Mouse (Mus musculus) kidney, adult 2 months (tissue): ENCODE measurements around the gene Cd96. TPM values are rescaled to one million over a fixed set of nuclear protein-coding genes. Genes with fewer than 3 reads are reported as not detected.

Experiments used
- DNase-seq: peaks from one replicate; pipeline ENCODE4 v3.0.0; 2021
- H3K27ac ChIP-seq: fragments of 200-500 bp; 2 replicates; pipeline ENCODE4 v1.5.1; 2012; ENCODE audit warnings: low read depth, low read length, control low read depth, inconsistent platforms; ENCODE audit not compliant: insufficient read depth
- H3K27me3 ChIP-seq: fragments of 200-500 bp; replicated peaks from 2 replicates; pipeline ENCODE4 v1.6.1; 2012; ENCODE audit warnings: mild to moderate bottlenecking, moderate library complexity, low read length, inconsistent platforms; ENCODE audit not compliant: control insufficient read depth, insufficient read depth
- H3K36me3 ChIP-seq: fragments of 200-500 bp; 2 replicates; pipeline ENCODE4 v1.6.1; 2012; ENCODE audit warnings: mild to moderate bottlenecking, moderate library complexity, low read length, inconsistent platforms; ENCODE audit not compliant: control insufficient read depth, insufficient read depth
- H3K4me1 ChIP-seq: fragments of 200-500 bp; 2 replicates; pipeline ENCODE4 v1.6.1; 2011; ENCODE audit warnings: low read length; ENCODE audit not compliant: control insufficient read depth, insufficient read depth
- H3K4me3 ChIP-seq: fragments of 200-500 bp; 2 replicates; pipeline ENCODE4 v1.5.1; 2011; ENCODE audit warnings: mild to moderate bottlenecking, low read depth, low read length, control low read depth; ENCODE audit not compliant: insufficient read depth
- CTCF ChIP-seq: fragments of 200-500 bp; conservative IDR thresholded peaks from 2 replicates; pipeline ENCODE4 v1.5.1; 2011; ENCODE audit warnings: low read depth, mild to moderate bottlenecking, control low read depth, low read length, moderate library complexity, mixed read lengths; ENCODE audit not compliant: insufficient read depth, insufficient read length
- POLR2A ChIP-seq: fragments of 200-500 bp; IDR thresholded peaks from one replicate; pipeline ENCODE4 v1.6.1; 2011; ENCODE audit warnings: low read depth, low read length, control low read depth
- WGBS: fragments of 180-500 bp; shearing (Covaris S2); methylation state at CpG from one replicate; pipeline ENCODE4 v1.1.7; 2018; 5-methylcytosine and 5-hydroxymethylcytosine counted together
- polyA plus RNA-seq: library from polyadenylated mRNA; depleted of rRNA; stranded (reverse); fragments of >200 nt; gene quantifications from 2 replicates; pipeline ENCODE4 v1.2.3, GENCODE M21; 2012; rRNA removed

Cd96 gene
- polyA plus RNA-seq, 1 experiment, result 0.86 TPM

GRCm38 (mm10) chr16:45986236-45986635, 133.8 kb downstream of the Cd96 start:
- no peak for DNase-seq
- WGBS, result 43% methylated on average over 1 of the region's 1 CpGs
- Histone ChIP-seq H3K36me3 (no peaks in the 10 kb centered on the region), H3K4me1 (peaks cover 5% of the 10 kb centered on the region; the same call in 1 of the 2 replicates), H3K27ac (no peak overlapping the region), H3K27me3 (no peaks in the 10 kb centered on the region), H3K4me3 (no peak overlapping the region)
- TF ChIP-seq POLR2A (no peak), CTCF (no peak)

Other genes starting within 250 kb of the Cd96 start
- gene Phldb2, start 166.7 kb downstream of the Cd96 start, polyA plus RNA-seq, result 55.4 and 73.5 TPM in 2 replicates
- gene Plcxd2, start 110.0 kb downstream of the Cd96 start, polyA plus RNA-seq, result 1.4 and 1.7 TPM in 2 replicates
- gene Gm4737, start 34.8 kb upstream of the Cd96 start, polyA plus RNA-seq, result 59.0 and 98.3 TPM in 2 replicates